Mouse (Mus musculus) ES-E14 (cell line): ENCODE measurements around the gene Myo1d.

Experiments
- CHD2 ChIP-seq: IDR thresholded peaks from 2 replicates; pipeline ENCODE4 v1.6.1; 2014; ENCODE audit warnings: mild to moderate bottlenecking, low read depth, low read length, inconsistent platforms
- HCFC1 ChIP-seq: IDR thresholded peaks from 2 replicates; pipeline ENCODE4 v1.6.1; 2012; ENCODE audit warnings: low read length, inconsistent platforms, borderline replicate concordance; ENCODE audit not compliant: insufficient read depth
- MAFK ChIP-seq: IDR thresholded peaks from 2 replicates; pipeline ENCODE4 v1.6.1; 2014; ENCODE audit warnings: mild to moderate bottlenecking, low read depth, low read length, inconsistent platforms; ENCODE audit not compliant: insufficient read depth
- ZNF384 ChIP-seq: IDR thresholded peaks from 2 replicates; pipeline ENCODE4 v1.6.1; 2012; ENCODE audit warnings: low read depth, low read length, inconsistent platforms

DNA sequence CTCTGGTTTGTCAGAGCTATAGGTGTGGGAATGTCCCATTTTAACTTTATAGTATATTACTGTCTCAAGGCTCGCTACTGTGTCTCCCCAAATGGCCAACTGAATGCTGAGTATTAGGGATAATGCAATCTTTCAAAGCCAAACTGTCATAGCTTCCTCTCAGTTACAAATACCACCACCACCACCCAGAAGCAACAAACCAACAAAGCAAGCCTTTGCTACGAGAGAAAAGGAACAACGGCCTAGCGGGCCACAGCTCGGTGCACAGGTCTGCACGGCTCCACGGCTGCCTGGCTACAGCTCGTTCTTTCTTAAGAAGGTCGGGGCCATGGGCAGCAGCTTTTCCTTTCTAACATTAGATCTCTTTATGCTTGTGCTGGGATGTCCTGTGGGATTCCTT lies 285.0 kb downstream of the Myo1d start:
- TF ChIP-seq CHD2, result no peak
- no peak for TF ChIP-seq MAFK
- TF ChIP-seq HCFC1, result no peak
- TF ChIP-seq ZNF384, result no peak
